Mouse (Mus musculus) kidney, postnatal 14 days (tissue): Measurements from ENCODE around the gene Pcmtd2.
A peak's percentile ranks its signal among the peaks of the same experiment; 100 is the strongest.
"Not testable (repeated sequence)": the region's sequence is repeated elsewhere in the genome, so short reads cannot be mapped to it uniquely, and the experiment has no call there.

Source experiments
- DNase-seq: peaks from one replicate; pipeline ENCODE4 v3.0.0; 2022; ENCODE audit warnings: mixed read lengths

Gene Pcmtd2

DNA sequence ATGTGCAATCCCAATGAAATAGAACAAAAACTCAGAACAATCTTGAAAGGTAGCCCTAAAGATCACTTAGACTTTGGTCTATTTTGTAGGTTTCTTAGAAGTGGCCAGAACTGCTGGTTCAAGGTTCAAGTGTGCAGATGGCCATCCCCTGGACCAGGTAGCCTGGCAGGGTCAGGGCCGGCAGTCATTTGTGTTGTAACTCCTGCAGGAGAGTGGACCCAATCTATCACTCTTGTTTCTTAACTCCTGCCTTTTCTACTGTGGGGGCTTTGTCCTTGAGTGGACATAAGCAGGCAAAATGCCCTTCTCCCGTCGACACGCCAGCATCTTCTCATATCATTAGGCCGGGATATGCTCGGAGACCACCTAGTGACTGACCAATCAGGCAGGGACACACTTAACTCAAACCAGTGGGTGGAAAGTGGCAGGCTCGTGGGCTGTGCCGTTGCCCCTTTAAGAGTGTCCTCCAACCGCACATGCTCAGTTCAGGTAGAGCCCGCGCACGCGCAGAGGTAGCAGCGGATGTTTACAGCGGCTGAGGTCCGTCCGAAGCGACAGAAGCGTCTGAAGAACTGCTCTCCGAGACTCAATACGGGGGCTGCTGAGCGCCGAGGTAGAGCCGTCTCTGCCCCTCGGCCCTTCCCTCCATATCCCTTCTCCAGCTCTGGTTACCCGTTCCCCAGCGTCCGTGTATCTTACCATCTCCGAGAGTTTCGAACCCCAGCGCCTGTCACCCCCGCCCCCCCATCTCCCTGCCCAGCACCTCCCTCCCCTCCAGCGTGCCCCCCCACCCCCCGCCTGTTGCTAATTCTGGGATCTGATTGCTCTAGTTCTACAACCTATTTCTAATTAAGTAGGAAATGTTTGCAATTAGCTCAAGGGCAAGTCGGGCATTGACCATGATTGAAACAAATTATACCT is at the start of gene Pcmtd2:
Pcmtd2 (plus strand) TSS at position 483 of the 921 bp plus-strand sequence.
- peak; percentile 95 for DNase-seq

DNA sequence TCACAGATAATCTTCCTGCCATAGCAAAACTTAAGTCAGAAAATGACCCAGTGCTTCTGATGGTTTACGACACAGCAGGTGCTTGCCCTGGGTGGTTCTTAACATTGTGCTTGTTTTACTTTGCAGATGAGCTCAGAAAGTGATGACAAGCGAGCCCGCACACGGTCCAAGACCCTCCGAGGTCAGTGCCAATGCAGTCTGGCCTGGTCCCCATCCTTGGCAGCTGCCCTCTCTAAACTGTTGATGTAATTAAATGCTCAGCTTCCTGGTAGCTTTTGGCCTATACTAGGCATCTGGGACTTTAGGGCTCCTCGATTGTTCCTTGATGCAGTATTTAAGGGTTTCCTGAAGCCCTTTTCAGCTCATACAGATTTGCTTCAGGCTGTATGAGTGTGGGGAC is 48.3 kb upstream of the Pcmtd2 start:
- no peak for DNase-seq

DNA sequence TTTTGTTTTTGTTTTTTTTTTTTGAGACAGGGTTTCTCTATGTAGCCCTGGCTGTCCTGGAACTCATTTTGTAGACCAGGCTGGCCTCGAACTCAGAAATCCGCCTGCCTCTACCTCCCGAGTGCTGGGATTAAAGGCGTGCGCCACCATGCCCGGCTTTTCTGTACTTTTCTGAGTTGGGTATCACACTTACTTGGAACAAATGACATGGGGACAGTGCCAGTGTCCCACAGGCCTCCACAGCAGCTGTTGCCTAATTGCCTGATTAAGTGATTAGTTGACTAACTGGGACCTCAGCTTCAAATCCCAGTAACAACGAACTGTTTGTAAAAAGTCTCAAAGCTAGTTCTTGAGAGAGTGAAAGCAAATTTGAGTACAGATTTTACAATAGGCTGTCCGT is 44.5 kb upstream of the Pcmtd2 start:
- DNase-seq: not testable (repeated sequence)

DNA sequence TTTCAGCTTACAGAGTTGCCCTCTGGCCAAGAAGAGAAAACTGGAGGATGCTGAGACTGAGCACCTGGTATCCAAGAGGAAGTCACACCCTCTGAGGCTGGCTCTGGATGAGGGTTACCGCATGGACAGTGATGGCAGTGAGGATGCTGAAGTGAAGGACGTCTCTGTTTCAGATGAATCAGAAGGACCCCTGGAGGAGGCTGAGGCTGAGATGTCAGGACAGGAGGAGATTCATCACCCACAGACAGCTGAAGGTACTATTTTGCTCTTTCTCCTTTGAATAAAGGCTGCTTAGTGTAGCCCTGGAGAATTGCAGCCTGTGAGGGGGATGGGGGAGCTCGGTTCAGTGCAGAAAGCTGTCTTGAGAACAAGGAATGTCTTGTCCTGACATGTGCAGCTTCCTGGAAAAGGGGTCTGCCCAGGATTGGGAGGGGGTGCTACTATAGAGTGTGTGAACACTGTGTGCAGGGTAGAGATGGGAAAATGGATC is 42.0 kb upstream of the Pcmtd2 start:
- no peak for DNase-seq

DNA sequence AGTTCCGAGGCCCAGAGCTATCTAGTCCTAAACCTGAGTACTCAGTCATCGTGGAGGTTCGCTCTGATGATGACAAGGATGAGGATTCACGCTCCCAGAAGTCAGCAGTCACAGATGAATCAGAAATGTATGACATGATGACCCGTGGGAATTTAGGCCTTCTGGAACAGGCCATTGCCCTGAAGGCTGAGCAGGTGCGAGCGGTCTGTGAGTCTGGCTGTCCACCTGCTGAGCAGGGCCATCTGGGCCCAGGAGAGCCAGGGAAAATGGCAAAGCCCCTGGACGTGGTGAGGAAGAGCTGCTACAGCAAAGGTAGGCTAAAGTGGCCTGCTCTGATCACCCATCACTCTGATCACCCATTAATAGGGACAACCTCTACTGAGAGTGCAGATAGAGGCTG is 40.0 kb upstream of the Pcmtd2 start:
- no peak for DNase-seq

DNA sequence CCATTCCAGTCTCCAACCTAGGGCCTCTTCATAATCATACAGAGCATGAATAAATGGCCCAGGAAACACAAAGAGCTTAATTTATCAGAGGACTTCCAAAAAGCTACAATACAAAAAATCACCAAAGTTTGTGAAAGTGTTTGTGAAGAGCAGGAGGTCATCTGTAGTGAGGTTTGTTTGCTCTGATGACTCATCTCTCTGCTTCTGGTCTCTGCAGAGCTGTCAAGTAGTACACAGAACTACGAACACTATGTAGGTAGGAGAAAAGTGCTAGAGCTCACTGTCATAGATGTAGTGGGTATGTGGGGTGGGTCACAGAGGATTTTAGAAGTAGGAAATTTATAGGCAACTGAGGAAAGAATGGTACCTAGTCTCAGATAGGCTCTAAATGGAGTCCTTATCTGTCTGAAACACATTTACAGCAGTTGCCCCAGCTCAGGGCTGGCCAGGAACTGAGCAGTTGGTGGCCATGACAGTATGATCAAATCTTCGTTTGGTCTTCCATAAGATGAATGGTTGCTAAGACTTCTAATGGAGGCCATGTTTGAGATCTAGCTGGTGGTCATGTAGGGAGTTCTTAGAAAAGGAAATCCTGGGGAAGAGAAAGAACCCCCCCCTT is 8.5 kb upstream of the Pcmtd2 start:
- DNase-seq: no peak

DNA sequence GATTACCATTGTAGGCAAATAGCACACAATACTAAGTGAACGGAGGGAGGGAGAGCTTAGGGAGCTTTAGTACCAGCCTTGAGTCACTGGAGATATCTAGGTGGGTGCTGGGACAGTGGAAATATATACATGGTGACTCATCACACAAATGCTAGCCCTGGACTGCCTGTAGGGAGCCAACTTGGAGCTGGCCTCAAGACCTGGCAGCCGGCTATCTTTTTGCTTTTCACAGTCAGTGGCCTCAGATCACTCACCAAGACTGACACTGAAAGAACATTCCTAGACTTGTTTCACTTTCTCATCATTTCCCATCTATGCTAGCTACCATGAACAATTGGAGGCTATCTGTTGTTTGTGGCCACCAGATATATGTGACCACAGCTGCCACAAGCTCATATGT is 4.9 kb upstream of the Pcmtd2 start:
- no peak for DNase-seq

DNA sequence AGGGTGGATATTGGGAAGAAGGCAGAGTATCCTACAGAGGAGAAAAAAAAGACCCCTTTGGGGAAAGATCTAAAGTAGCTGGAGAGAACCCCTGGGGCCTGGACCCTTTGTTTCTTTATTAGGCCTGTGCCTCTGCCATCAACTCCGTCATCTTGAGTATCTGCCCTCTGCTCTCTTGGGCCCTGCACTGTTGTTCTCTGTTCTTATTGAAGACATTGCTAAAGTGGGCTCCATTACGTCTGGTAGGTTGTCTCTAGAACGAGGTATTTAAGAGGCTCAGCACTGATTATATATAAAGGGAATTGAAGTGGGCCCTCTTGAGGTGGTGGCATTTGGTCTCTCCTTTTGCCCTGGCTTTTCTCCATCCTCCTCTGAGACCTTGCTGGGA is 633 bp downstream of the Pcmtd2 start:
- peak; percentile 11 for DNase-seq

DNA sequence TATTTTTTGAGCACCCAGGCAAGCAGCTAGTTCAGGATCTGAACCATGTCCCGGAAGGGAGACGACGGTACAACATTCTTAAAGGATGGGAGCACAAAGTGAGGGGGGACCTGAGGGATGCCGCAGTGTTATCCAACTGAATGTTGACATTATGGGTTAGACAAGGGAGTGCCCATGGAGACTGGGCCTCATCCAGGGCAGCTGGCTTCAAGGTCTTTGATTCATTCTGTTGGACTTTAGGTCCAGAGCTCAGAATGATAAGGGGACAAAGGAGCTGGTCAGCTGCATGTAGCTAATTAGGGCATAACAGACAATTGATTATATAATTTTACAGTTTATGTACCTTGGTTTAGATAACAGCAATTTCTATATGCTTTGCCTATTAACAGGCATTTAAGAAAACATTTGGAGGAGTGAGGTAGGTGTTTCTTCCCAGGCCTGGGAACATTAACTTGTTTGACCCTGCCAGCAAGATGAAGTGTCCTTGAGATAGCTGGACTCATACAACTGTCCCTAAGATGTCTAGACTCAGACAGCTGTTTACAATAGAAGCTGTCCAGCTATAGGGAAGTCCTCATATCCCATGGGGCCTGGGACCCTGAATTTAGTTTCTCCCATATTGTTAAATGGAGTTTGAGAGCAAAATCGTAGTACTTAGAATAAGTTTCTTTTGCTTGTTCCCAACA is 8.2 kb downstream of the Pcmtd2 start:
- no peak for DNase-seq

DNA sequence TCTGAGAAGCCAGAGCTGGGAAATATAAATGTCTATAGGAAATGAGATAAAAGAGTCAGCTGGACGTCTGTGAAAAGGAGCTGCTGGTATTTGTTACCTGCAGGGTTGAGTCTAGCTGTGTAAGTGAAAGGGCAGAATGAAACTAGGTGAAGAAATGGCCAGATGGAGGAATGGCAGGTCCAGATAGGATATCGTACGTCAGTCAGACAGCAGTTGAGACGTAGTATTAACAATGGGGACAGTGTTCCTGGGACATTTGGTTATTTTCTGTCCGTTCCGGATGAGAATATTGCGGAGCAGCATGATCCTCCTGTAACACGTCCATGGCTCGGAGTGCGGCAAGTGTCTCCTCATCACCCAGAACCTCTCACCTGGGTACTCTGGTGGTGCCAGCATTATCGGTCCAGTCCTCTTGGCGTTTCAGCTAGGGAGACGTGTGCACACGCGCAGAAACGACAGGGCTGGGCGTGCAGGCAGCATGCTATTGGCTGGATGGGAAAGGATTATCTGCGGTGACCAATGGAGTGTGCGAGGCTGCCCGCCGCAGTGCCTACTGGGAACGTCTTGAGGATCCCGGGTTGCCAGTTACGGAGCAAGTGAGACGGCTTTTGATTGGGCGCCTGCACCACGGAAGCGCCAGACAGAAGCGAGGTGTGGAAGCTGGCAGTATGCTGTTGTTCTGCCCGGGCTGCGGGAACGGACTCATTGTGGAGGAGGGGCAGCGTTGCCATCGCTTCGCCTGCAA is 26.3 kb downstream of the Pcmtd2 start, which contains the start of gene Polr3k:
Polr3k (plus strand) TSS at position 547 of the 745 bp plus-strand sequence.
- DNase-seq: peak; percentile 96

DNA sequence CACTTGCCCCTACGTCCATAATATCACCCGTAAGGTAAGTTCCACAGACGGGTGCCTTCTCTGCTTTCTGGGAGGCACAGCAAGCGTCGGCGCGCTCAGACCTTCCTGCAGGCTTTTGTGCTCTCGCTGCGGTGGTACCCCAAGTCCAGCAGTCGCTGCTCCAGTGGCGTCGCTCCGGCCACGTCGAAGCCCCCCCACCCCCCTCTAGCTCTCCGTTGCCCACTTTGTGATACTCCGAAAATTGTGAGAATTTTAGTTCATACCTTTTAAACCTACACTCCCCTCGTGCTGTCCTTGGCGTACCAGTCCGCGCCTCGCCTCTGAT is 26.8 kb downstream of the Pcmtd2 start:
- no peak for DNase-seq

DNA sequence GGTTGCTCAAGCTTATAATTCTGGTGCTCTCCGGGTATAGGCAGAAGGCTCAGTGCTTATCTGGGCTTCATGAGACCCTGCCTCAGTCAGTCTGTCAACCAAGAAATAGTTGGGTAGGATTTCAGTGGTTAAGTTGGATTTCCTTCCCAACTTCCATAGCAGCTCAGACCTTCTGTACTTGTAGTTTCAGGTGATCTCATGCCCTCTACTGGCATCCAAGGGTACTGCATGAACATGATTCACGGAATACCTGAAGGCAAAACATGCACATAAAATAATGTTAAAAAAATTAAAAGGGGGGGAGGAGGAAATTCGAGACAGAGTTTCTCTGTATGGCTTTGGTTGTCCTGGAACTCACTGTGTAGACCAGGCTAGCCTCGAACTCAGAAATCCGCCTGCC is 29.3 kb downstream of the Pcmtd2 start:
- peak; percentile 75 for DNase-seq

DNA sequence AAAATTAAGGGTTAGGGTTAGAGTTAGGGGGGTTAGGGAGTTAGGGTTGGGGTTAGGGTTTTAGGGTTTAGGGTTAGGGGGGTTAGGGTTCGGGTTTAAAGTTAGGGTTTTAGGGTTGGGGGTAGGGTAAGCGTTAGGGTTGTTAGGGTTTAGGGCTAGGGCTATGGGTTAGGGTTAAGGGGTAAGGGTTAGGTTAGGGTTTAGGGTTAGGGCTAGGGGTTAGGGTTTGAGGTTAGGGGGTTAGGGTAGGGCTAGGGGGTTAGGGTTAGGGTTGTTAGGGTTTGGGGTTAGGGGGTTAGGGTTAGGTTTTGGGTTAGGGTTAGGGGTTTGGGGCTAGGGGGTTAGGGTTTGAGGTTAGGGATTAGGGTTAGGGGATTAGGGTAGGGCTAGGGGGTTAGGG is 33.4 kb downstream of the Pcmtd2 start:
- DNase-seq: no peak

DNA sequence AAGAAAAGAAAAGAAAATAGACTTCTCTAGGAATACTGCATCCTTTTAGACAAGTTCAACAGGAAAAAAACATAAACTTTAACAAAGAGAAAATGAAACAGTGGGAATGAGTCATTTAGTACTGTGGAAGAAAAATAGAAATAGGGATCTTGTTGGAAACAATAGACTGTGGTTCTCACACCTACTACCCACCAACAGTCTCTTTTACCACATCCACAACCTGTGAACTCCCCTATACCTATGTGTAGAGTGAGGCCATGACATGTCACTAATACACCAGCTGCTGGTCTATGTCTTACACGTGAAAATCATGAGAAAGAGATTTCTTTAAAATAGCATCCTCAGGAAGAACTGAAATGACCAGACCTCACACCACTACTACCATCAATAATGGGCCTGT is 41.2 kb downstream of the Pcmtd2 start:
- DNase-seq: no peak

DNA sequence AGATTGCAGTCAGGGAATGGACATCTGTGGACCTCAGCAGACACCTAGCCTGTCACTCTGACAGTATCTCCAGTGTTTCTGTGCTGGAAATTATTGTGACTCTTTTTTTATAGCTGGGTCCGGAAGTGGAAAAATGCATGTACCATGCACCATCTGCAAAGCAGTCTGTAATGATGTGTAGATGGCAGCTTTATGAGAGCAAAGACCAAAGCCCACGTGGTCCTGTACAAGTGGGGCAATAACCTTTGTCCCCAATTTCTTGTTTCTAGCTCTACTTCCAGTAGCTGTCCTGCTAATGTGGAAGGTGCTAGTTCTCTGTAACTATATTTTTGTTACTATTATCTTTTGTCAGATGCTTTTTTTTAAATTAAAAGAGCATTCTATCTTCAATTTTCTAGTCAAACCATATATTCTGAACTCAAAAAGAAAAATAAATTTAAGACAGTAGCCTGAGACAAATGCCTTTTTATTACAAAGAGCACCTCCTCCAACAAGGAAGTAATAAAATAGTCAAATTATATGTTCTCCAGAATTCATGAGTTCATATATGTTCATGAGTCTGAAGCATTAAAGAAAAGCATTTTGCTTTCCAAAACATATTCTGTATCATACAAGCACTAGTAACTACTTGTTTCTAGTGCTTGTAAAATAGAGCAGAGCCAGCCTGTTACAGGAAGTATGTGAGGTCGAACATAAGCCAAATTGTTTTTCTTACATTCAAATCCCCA is 45.5 kb downstream of the Pcmtd2 start:
- no peak for DNase-seq
